Mouse (Mus musculus): Measurements from ENCODE around the gene Lce3a. TPM values are rescaled to one million over a fixed set of nuclear protein-coding genes. Genes with fewer than 3 reads are reported as not detected.

Lce3a gene
- not detected for total RNA-seq (2022)

GRCm38 (mm10) chr3:92926130-92926529 is at the start of gene Lce3a:
Lce3a (minus strand) TSS chr3:92926230.
- DNase-seq (ENCODE audit: low spot score in 2 of 2) = no peak

GRCm38 (mm10) chr3:92966761-92967160 is 40.7 kb upstream of the Lce3a start, which contains the start of gene Lce3e:
Lce3e (plus strand) TSS chr3:92967061.
- no peak for DNase-seq (ENCODE audit: low spot score in 2 of 2)

- no peak for DNase-seq (ENCODE audit: low spot score in 2 of 2)
These were observed 31.1 kb upstream of the Lce3a start, which contains the start of gene Lce3d for GRCm38 (mm10) chr3:92957090-92957489. Lce3d (plus strand) TSS chr3:92957390.

- no peak for DNase-seq (ENCODE audit: low spot score in 2 of 2)
These were observed 18.2 kb upstream of the Lce3a start, which contains the start of gene Lce3c for GRCm38 (mm10) chr3:92944186-92944585. Lce3c (plus strand) TSS chr3:92944486.

GRCm38 (mm10) chr3:92932679-92933078 is 6.6 kb upstream of the Lce3a start, which contains the start of gene Lce3b:
Lce3b (plus strand) TSS chr3:92932979.
- no peak for DNase-seq (ENCODE audit: low spot score in 2 of 2)

- DNase-seq (ENCODE audit: low spot score in 2 of 2) = peak; percentile 7 to 33
These were observed 5.7 kb downstream of the Lce3a start for GRCm38 (mm10) chr3:92920364-92920763.

GRCm38 (mm10) chr3:92907571-92907970 is 18.5 kb downstream of the Lce3a start:
- DNase-seq (ENCODE audit: low spot score in 2 of 2) = peak in 1 of 2 experiments; percentile 7

- DNase-seq (ENCODE audit: low spot score in 2 of 2) = no peak
These were observed 20.8 kb downstream of the Lce3a start for GRCm38 (mm10) chr3:92905182-92905581.

- no peak for DNase-seq (ENCODE audit: low spot score in 2 of 2)
These were observed 22.4 kb downstream of the Lce3a start for GRCm38 (mm10) chr3:92903640-92904039.

- peak; percentile 4 to 34 for DNase-seq (ENCODE audit: low spot score in 2 of 2)
These were observed 23.0 kb downstream of the Lce3a start for GRCm38 (mm10) chr3:92902992-92903391.

GRCm38 (mm10) chr3:92894489-92894888 is 31.5 kb downstream of the Lce3a start:
- no peak for DNase-seq (ENCODE audit: low spot score in 2 of 2)

- no peak for DNase-seq (ENCODE audit: low spot score in 2 of 2)
These were observed 32.0 kb downstream of the Lce3a start for GRCm38 (mm10) chr3:92894063-92894462.

Other genes starting within 250 kb of the Lce3a start
- gene Lce1c, start 247.0 kb downstream of the Lce3a start, total RNA-seq (2022) = not detected
- gene Lce1d, start 239.0 kb downstream of the Lce3a start, total RNA-seq (2022) = not detected
- not detected for gene Lce1e, start 217.2 kb downstream of the Lce3a start, total RNA-seq (2022)
- gene Lce1f, start 205.9 kb downstream of the Lce3a start, total RNA-seq (2022) = not detected
- gene Gm38119, start 187.1 kb downstream of the Lce3a start, total RNA-seq (2022) = not detected
- gene Lce1g, start 173.9 kb downstream of the Lce3a start, total RNA-seq (2022) = not detected
- not detected for gene Lce1h, start 161.2 kb downstream of the Lce3a start, total RNA-seq (2022)
- not detected for gene Lce1i, start 147.3 kb downstream of the Lce3a start, total RNA-seq (2022)
- not detected for gene Lce1j, start 135.7 kb downstream of the Lce3a start, total RNA-seq (2022)
- gene Lce1k, start 118.3 kb downstream of the Lce3a start, total RNA-seq (2022) = not detected
- not detected for gene Kprp, start 99.0 kb downstream of the Lce3a start, total RNA-seq (2022)
- gene Lce1l, start 74.9 kb downstream of the Lce3a start, total RNA-seq (2022) = not detected
- not detected for gene 2310050C09Rik, start 56.0 kb downstream of the Lce3a start, total RNA-seq (2022)
- not detected for gene Lce3b, start 6.7 kb upstream of the Lce3a start, total RNA-seq (2022)
- gene Lce3c, start 18.3 kb upstream of the Lce3a start, total RNA-seq (2022) = not detected
- gene Lce3d, start 31.2 kb upstream of the Lce3a start, total RNA-seq (2022) = not detected
- not detected for gene Lce3e, start 40.8 kb upstream of the Lce3a start, total RNA-seq (2022)
- gene Lce3f, start 66.0 kb upstream of the Lce3a start, total RNA-seq (2022) = not detected
- gene Crct1, start 89.5 kb upstream of the Lce3a start, total RNA-seq (2022) = not detected
- gene Lce1m, start 92.8 kb upstream of the Lce3a start, total RNA-seq (2022) = not detected
- not detected for gene Gm4858, start 142.6 kb upstream of the Lce3a start, total RNA-seq (2022)
- gene Crnn, start 218.6 kb upstream of the Lce3a start, total RNA-seq (2022) = not detected